Mouse (Mus musculus): ENCODE results near the gene Tmem104. TPM values are rescaled to one million over a fixed set of nuclear protein-coding genes. Genes with fewer than 3 reads are reported as not detected.

Tmem104 gene
- polyA plus RNA-seq, 1 experiment from 2014 or later, result 19.2 TPM

DNA sequence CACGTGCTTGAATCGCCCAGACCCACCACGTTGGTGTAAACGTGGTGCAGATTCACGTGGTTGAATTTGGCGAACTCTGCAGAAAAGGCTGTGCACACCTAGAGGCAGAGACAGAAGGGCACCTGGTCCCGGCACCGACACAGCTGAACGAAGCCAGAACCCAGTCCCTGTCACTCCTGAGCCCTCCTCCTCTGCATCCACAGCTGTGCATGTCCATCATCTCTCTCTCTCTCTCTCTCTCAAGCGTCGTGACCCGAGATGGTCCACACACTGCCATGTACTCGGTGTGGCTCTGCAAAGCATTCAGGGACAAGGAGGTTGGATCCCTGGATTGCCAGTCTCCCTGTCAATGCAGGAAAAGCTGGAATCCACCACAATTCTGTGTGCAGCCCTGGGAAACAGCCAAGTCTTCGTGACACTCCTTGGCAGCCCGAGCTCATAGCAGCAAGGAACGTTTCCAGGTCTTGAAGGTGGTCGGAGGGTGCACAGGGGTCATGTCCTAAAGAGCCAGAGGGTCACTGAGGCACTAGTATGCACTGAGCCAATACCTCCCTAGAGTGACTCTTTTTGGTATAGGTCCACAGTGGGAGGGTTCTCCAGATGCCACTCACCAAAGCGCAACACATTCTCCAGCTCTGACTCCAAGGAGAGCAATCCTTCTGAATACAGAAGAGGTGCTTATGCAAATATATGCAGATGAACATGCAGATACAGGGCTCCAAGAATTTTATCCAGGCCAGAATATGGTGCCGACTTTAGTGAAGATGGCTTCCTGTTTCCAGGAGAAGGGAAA, 99.1 kb downstream of the Tmem104 start:
- H3K27ac ChIP-seq (ENCODE audit: low read depth, low read length), result no peak overlapping the region
- no peak overlapping the region for H3K4me3 ChIP-seq (ENCODE audit: low read depth, low read length)
- WGBS, result 76% methylated on average over 19 of the region's 19 CpGs
- H3K4me2 ChIP-seq (replicated peaks; ENCODE audit: low read depth), result no peak overlapping the region
- TF ChIP-seq CTCF (IDR thresholded peaks at IDR 0.05; ENCODE audit: low read depth), result no peak
- no peaks in the 10 kb centered on the region for H3K4me1 ChIP-seq (replicated peaks; ENCODE audit: control insufficient read depth, insufficient read depth, low read length)
- no peak overlapping the region for H3K9ac ChIP-seq (ENCODE audit: low read depth, low read length)
- H3K27me3 ChIP-seq (replicated peaks; ENCODE audit: control insufficient read depth, insufficient read depth, low read length), result no peaks in the 10 kb centered on the region
- ATAC-seq, result no peak
- no peaks in the 10 kb centered on the region for H3K9me3 ChIP-seq (ENCODE audit: control insufficient read depth)
- no peaks in the 10 kb centered on the region; the same call in 1 of the 2 replicates for H3K36me3 ChIP-seq (ENCODE audit: control insufficient read depth, insufficient read depth)

DNA sequence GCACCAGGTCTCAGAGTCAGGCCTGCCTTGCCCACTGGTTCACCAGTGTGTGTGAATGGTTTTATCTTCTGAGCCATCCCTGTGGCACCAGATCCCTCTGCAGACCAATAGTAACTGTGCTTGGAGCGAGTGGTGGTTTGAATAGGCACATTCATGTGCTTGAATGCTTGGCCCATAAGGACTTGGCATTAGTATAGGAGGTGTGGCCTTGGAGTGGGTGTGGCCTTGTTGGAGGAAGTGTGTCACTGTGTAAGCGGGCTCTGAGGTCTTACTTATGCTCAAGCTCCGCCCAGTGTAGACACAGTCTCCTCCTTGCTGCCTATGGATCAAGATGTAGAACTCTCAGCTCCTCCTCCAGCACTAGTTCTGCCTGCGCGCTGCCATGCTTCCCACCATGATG, 100.1 kb downstream of the Tmem104 start:
- TF ChIP-seq CTCF (IDR thresholded peaks at IDR 0.05; ENCODE audit: low read depth), result no peak
- Histone ChIP-seq H3K27ac (ENCODE audit: low read depth, low read length) (no peak overlapping the region), H3K27me3 (replicated peaks; ENCODE audit: control insufficient read depth, insufficient read depth, low read length) (no peaks in the 10 kb centered on the region), H3K4me2 (replicated peaks; ENCODE audit: low read depth) (no peak overlapping the region), H3K4me1 (replicated peaks; ENCODE audit: control insufficient read depth, insufficient read depth, low read length) (no peaks in the 10 kb centered on the region), H3K9ac (ENCODE audit: low read depth, low read length) (no peak overlapping the region), H3K9me3 (ENCODE audit: control insufficient read depth) (no peaks in the 10 kb centered on the region), H3K4me3 (ENCODE audit: low read depth, low read length) (no peak overlapping the region), H3K36me3 (ENCODE audit: control insufficient read depth, insufficient read depth) (no peaks in the 10 kb centered on the region; the same call in 1 of the 2 replicates)
- WGBS, result 79% methylated on average over 5 of the region's 5 CpGs
- no peak for ATAC-seq

DNA sequence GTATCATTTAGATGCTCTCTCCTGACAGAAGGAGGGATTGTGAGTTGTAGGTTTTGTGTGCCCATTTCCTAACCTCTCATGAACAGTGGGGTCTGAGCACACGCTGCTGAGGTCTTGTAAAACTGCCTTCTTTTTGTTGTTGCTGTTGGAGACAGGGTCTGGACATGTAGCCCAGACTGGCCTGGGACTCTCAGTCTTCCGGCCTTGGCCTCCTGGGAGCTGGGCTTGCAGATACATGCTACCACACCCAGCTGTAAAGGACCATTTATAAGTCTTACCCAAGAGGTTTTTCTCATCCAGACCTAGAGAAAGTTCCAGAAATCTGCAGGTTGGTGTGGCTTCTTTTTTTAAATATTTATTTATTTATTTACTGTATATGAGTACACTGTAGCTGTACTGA, 101.0 kb downstream of the Tmem104 start:
- no peaks in the 10 kb centered on the region for H3K27me3 ChIP-seq (replicated peaks; ENCODE audit: control insufficient read depth, insufficient read depth, low read length)
- no peak overlapping the region for H3K4me2 ChIP-seq (replicated peaks; ENCODE audit: low read depth)
- WGBS, result 79% methylated on average over 2 of the region's 2 CpGs
- H3K4me3 ChIP-seq (ENCODE audit: low read depth, low read length), result no peak overlapping the region
- TF ChIP-seq CTCF (IDR thresholded peaks at IDR 0.05; ENCODE audit: low read depth), result no peak
- no peak overlapping the region for H3K27ac ChIP-seq (ENCODE audit: low read depth, low read length)
- no peaks in the 10 kb centered on the region; the same call in 1 of the 2 replicates for H3K36me3 ChIP-seq (ENCODE audit: control insufficient read depth, insufficient read depth)
- no peak for ATAC-seq
- H3K4me1 ChIP-seq (replicated peaks; ENCODE audit: control insufficient read depth, insufficient read depth, low read length), result 0 out of 2 replicates have a peak, but pooled peaks cover 3% of the 10 kb centered on the region
- H3K9ac ChIP-seq (ENCODE audit: low read depth, low read length), result no peak overlapping the region
- H3K9me3 ChIP-seq (ENCODE audit: control insufficient read depth), result no peaks in the 10 kb centered on the region

DNA sequence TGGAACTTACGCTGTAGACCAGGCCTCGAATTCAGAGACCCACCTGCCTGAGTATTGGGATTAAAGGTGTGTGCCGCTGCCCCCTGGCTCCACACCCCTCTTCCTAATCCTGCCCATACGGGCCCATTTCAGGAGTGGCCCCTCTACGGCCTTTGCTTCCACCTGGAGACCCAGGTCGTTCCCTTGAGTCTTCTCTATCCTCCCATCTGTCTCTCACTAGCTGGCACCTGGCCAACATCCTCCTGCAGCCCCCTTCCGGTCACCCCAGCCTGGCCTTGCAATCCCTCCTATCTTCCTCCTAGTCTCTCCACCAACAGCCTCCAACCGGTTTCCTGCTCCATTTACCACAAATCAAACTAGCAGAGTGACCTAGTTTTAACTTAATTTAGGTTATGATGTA, 102.6 kb downstream of the Tmem104 start:
- ATAC-seq, result no peak
- no peaks in the 10 kb centered on the region for H3K9me3 ChIP-seq (ENCODE audit: control insufficient read depth)
- H3K27ac ChIP-seq (ENCODE audit: low read depth, low read length), result no peak overlapping the region
- H3K27me3 ChIP-seq (replicated peaks; ENCODE audit: control insufficient read depth, insufficient read depth, low read length), result no peaks in the 10 kb centered on the region
- 0 out of 2 replicates have a peak, but pooled peaks cover 3% of the 10 kb centered on the region for H3K4me1 ChIP-seq (replicated peaks; ENCODE audit: control insufficient read depth, insufficient read depth, low read length)
- H3K9ac ChIP-seq (ENCODE audit: low read depth, low read length), result no peak overlapping the region
- H3K4me2 ChIP-seq (replicated peaks; ENCODE audit: low read depth), result no peak overlapping the region
- no peak overlapping the region for H3K4me3 ChIP-seq (ENCODE audit: low read depth, low read length)
- 68% methylated on average over 8 of the region's 8 CpGs for WGBS
- TF ChIP-seq CTCF (IDR thresholded peaks at IDR 0.05; ENCODE audit: low read depth), result no peak
- H3K36me3 ChIP-seq (ENCODE audit: control insufficient read depth, insufficient read depth), result no peaks in the 10 kb centered on the region

DNA sequence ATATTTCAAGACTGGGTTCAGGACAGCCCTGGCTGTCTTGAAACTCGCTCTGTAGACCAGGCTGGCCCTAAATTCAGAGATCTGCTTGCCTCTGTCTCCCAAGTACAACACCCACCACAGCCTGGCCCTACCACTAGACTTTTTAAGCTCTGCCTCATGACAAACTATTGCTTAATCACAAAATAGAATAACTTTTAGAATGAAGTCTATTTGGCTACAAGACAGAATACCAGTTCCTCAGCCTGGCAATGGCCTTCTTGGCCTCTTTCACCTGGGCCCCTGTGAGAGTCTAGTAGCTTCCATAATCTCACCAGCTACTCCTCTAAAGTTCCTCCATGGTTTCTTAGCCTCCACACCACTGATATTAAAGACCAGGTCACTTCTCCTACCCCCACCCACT, 103.0 kb downstream of the Tmem104 start:
- H3K4me3 ChIP-seq (ENCODE audit: low read depth, low read length), result no peak overlapping the region
- no peak for ATAC-seq
- 90% methylated on average over 1 of the region's 1 CpGs for WGBS
- no peak overlapping the region for H3K27ac ChIP-seq (ENCODE audit: low read depth, low read length)
- no peaks in the 10 kb centered on the region for H3K27me3 ChIP-seq (replicated peaks; ENCODE audit: control insufficient read depth, insufficient read depth, low read length)
- no peaks in the 10 kb centered on the region for H3K9me3 ChIP-seq (ENCODE audit: control insufficient read depth)
- TF ChIP-seq CTCF (IDR thresholded peaks at IDR 0.05; ENCODE audit: low read depth), result no peak
- no peak overlapping the region for H3K9ac ChIP-seq (ENCODE audit: low read depth, low read length)
- H3K4me2 ChIP-seq (replicated peaks; ENCODE audit: low read depth), result no peak overlapping the region
- H3K36me3 ChIP-seq (ENCODE audit: control insufficient read depth, insufficient read depth), result no peaks in the 10 kb centered on the region
- H3K4me1 ChIP-seq (replicated peaks; ENCODE audit: control insufficient read depth, insufficient read depth, low read length), result 0 out of 2 replicates have a peak, but pooled peaks cover 3% of the 10 kb centered on the region

DNA sequence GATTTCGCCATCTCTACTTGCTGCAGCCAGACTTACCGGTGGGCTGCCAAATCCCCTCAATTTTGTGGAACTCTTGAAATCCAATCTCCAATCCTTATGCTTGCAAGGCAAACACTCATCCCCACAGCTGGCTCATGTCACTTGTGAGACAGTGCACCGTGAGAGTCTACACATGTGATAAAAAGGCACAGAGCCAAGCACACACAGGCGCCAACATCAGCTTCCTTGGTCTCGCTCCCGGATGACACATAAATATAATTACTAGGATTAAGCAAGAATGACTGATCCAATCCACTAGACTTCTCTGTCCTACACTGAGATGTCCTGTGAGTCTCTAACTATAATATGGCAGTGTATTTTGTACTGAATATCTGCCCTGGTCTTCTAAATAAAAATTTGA, 103.6 kb downstream of the Tmem104 start:
- WGBS, result 51% methylated on average over 6 of the region's 6 CpGs
- Histone ChIP-seq H3K9ac (ENCODE audit: low read depth, low read length) (no peak overlapping the region), H3K9me3 (ENCODE audit: control insufficient read depth) (no peaks in the 10 kb centered on the region), H3K36me3 (ENCODE audit: control insufficient read depth, insufficient read depth) (no peaks in the 10 kb centered on the region), H3K4me3 (ENCODE audit: low read depth, low read length) (no peak overlapping the region), H3K27ac (ENCODE audit: low read depth, low read length) (no peak overlapping the region), H3K4me2 (replicated peaks; ENCODE audit: low read depth) (no peak overlapping the region), H3K4me1 (replicated peaks; ENCODE audit: control insufficient read depth, insufficient read depth, low read length) (0 out of 2 replicates have a peak, but pooled peaks cover 3% of the 10 kb centered on the region), H3K27me3 (replicated peaks; ENCODE audit: control insufficient read depth, insufficient read depth, low read length) (no peaks in the 10 kb centered on the region)
- TF ChIP-seq CTCF (IDR thresholded peaks at IDR 0.05; ENCODE audit: low read depth), result no peak
- no peak for ATAC-seq
